Mouse (Mus musculus): ENCODE results near the gene Smg9. TPM values are rescaled to one million over a fixed set of nuclear protein-coding genes. Genes with fewer than 3 reads are reported as not detected.

Smg9 gene
- polyA plus RNA-seq, 1 experiment from 2014 or later: 20.9 TPM

DNA sequence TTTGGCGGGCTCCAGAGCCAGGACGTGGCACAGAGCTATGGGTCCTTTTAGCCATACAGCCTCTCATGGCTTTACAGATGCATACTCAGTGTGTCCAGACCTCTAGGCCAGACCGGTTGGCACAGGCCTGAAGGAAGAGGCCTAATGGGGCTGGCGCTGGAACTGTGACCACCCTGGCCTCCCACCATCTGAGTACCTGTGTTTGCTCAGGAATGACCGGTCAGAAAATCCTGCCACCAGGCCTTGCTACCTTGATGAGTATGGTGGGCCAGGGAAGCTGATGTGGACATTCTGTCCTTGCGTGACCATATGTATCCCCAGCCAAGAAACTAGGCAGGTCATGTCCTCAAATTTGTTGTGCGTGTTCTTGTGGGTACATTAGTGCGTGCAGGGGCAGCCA is 27.7 kb downstream of the Smg9 start:
- WGBS: 92% methylated on average over 8 of the region's 8 CpGs
- H3K4me3 ChIP-seq (ENCODE audit: low read depth, low read length): no peak overlapping the region
- H3K27me3 ChIP-seq (ENCODE audit: control insufficient read depth, insufficient read depth, low read length): no peaks in the 10 kb centered on the region
- no peak overlapping the region for H3K4me2 ChIP-seq
- H3K4me1 ChIP-seq (ENCODE audit: control insufficient read depth, insufficient read depth, low read length): peaks cover 1% of the 10 kb centered on the region; the same call in 1 of the 2 replicates
- no peak overlapping the region for H3K27ac ChIP-seq (ENCODE audit: low read depth, low read length)
- H3K9me3 ChIP-seq (ENCODE audit: control insufficient read depth, low read length): no peaks in the 10 kb centered on the region
- no peaks in the 10 kb centered on the region for H3K36me3 ChIP-seq (ENCODE audit: control insufficient read depth, insufficient read depth, low read length)
- no peak overlapping the region for H3K9ac ChIP-seq (ENCODE audit: low read length)
- ATAC-seq (ENCODE audit: low FRiP score) (no peak), DNase-seq (ENCODE audit: low spot score, missing footprints) (peak; percentile 72)

GRCm38 (mm10) chr7:24428725-24429124 is 29.3 kb downstream of the Smg9 start:
- H3K36me3 ChIP-seq (ENCODE audit: control insufficient read depth, insufficient read depth, low read length): no peaks in the 10 kb centered on the region
- DNase-seq (ENCODE audit: low spot score, missing footprints) (no peak), ATAC-seq (ENCODE audit: low FRiP score) (no peak)
- H3K27ac ChIP-seq (ENCODE audit: low read depth, low read length): no peak overlapping the region
- H3K4me1 ChIP-seq (ENCODE audit: control insufficient read depth, insufficient read depth, low read length): no peaks in the 10 kb centered on the region
- H3K9ac ChIP-seq (ENCODE audit: low read length): no peak overlapping the region
- H3K4me2 ChIP-seq: no peak overlapping the region
- H3K27me3 ChIP-seq (ENCODE audit: control insufficient read depth, insufficient read depth, low read length): no peaks in the 10 kb centered on the region
- H3K9me3 ChIP-seq (ENCODE audit: control insufficient read depth, low read length): no peaks in the 10 kb centered on the region
- WGBS: 90% methylated on average over 5 of the region's 5 CpGs
- no peak overlapping the region for H3K4me3 ChIP-seq (ENCODE audit: low read depth, low read length)

- no peak overlapping the region for H3K27ac ChIP-seq (ENCODE audit: low read depth, low read length)
- 75% methylated on average over 16 of the region's 16 CpGs for WGBS
- DNase-seq (ENCODE audit: low spot score, missing footprints) (no peak), ATAC-seq (ENCODE audit: low FRiP score) (no peak)
- no peak overlapping the region for H3K4me2 ChIP-seq
- H3K27me3 ChIP-seq (ENCODE audit: control insufficient read depth, insufficient read depth, low read length): no peaks in the 10 kb centered on the region
- no peaks in the 10 kb centered on the region for H3K4me1 ChIP-seq (ENCODE audit: control insufficient read depth, insufficient read depth, low read length)
- no peak overlapping the region for H3K9ac ChIP-seq (ENCODE audit: low read length)
- H3K4me3 ChIP-seq (ENCODE audit: low read depth, low read length): no peak overlapping the region
- no peaks in the 10 kb centered on the region for H3K36me3 ChIP-seq (ENCODE audit: control insufficient read depth, insufficient read depth, low read length)
- no peaks in the 10 kb centered on the region for H3K9me3 ChIP-seq (ENCODE audit: control insufficient read depth, low read length)
Observed at GRCm38 (mm10) chr7:24429413-24430112, 30.1 kb downstream of the Smg9 start.

- H3K9me3 ChIP-seq (ENCODE audit: control insufficient read depth, low read length): no peaks in the 10 kb centered on the region
- DNase-seq (ENCODE audit: low spot score, missing footprints) (peak; percentile 71), ATAC-seq (ENCODE audit: low FRiP score) (no peak)
- no peaks in the 10 kb centered on the region for H3K27me3 ChIP-seq (ENCODE audit: control insufficient read depth, insufficient read depth, low read length)
- H3K9ac ChIP-seq (ENCODE audit: low read length): no peak overlapping the region
- no peak overlapping the region for H3K4me2 ChIP-seq
- WGBS: 94% methylated on average over 15 of the region's 15 CpGs
- H3K36me3 ChIP-seq (ENCODE audit: control insufficient read depth, insufficient read depth, low read length): no peaks in the 10 kb centered on the region
- no peaks in the 10 kb centered on the region for H3K4me1 ChIP-seq (ENCODE audit: control insufficient read depth, insufficient read depth, low read length)
- H3K4me3 ChIP-seq (ENCODE audit: low read depth, low read length): no peak overlapping the region
- H3K27ac ChIP-seq (ENCODE audit: low read depth, low read length): no peak overlapping the region
Observed at GRCm38 (mm10) chr7:24430551-24431345, 31.3 kb downstream of the Smg9 start.

- no peaks in the 10 kb centered on the region for H3K27me3 ChIP-seq (ENCODE audit: control insufficient read depth, insufficient read depth, low read length)
- H3K27ac ChIP-seq (ENCODE audit: low read depth, low read length): no peak overlapping the region
- H3K9ac ChIP-seq (ENCODE audit: low read length): no peak overlapping the region
- no peaks in the 10 kb centered on the region for H3K9me3 ChIP-seq (ENCODE audit: control insufficient read depth, low read length)
- no peaks in the 10 kb centered on the region for H3K4me1 ChIP-seq (ENCODE audit: control insufficient read depth, insufficient read depth, low read length)
- no peaks in the 10 kb centered on the region for H3K36me3 ChIP-seq (ENCODE audit: control insufficient read depth, insufficient read depth, low read length)
- DNase-seq (ENCODE audit: low spot score, missing footprints) (no peak), ATAC-seq (ENCODE audit: low FRiP score) (no peak)
- 68% methylated on average over 11 of the region's 11 CpGs for WGBS
- H3K4me3 ChIP-seq (ENCODE audit: low read depth, low read length): no peak overlapping the region
- H3K4me2 ChIP-seq: no peak overlapping the region
Observed at GRCm38 (mm10) chr7:24431713-24432112, 32.3 kb downstream of the Smg9 start.

- Histone ChIP-seq H3K36me3 (ENCODE audit: control insufficient read depth, insufficient read depth, low read length) (no peaks in the 10 kb centered on the region), H3K4me1 (ENCODE audit: control insufficient read depth, insufficient read depth, low read length) (no peaks in the 10 kb centered on the region), H3K27ac (ENCODE audit: low read depth, low read length) (no peak overlapping the region), H3K9ac (ENCODE audit: low read length) (no peak overlapping the region), H3K9me3 (ENCODE audit: control insufficient read depth, low read length) (no peaks in the 10 kb centered on the region), H3K27me3 (ENCODE audit: control insufficient read depth, insufficient read depth, low read length) (no peaks in the 10 kb centered on the region), H3K4me3 (ENCODE audit: low read depth, low read length) (no peak overlapping the region), H3K4me2 (no peak overlapping the region)
- whole genome bisulfite sequencing: 81% methylated on average over 5 of the region's 5 CpGs
- ATAC-seq (ENCODE audit: low FRiP score): no peak
- DNase-seq (ENCODE audit: low spot score, missing footprints): peak; percentile 69
Observed at GRCm38 (mm10) chr7:24435305-24435704, 35.9 kb downstream of the Smg9 start.

DNA sequence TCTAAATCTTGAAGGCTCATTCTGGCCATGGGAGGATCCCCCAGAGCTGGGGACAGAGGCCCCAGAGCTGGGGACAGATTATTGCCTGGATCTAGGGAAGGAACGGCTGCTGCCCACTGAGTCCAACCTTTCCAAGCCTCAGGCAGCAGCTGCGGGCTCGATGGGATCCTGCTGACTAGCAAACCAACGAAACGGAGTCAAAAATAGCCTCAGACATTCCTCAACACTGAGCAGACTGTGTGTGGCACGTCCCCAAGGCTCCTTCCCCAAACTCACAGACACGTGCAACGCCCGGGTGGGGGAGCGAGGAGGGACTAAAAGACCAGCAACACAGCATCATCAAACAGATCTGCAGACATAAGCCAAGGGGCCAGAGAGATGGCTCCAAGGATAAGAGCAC is 38.6 kb downstream of the Smg9 start:
- WGBS: 84% methylated on average over 10 of the region's 10 CpGs
- ATAC-seq (ENCODE audit: low FRiP score): no peak
- H3K4me3 ChIP-seq (ENCODE audit: low read depth, low read length): no peak overlapping the region
- no peaks in the 10 kb centered on the region for H3K4me1 ChIP-seq (ENCODE audit: control insufficient read depth, insufficient read depth, low read length)
- H3K27me3 ChIP-seq (ENCODE audit: control insufficient read depth, insufficient read depth, low read length): no peaks in the 10 kb centered on the region
- H3K9ac ChIP-seq (ENCODE audit: low read length): no peak overlapping the region
- H3K4me2 ChIP-seq: no peak overlapping the region
- H3K27ac ChIP-seq (ENCODE audit: low read depth, low read length): no peak overlapping the region
- peak; percentile 37 for DNase-seq (ENCODE audit: low spot score, missing footprints)
- no peaks in the 10 kb centered on the region for H3K9me3 ChIP-seq (ENCODE audit: control insufficient read depth, low read length)
- H3K36me3 ChIP-seq (ENCODE audit: control insufficient read depth, insufficient read depth, low read length): no peaks in the 10 kb centered on the region

- ATAC-seq (ENCODE audit: low FRiP score): no peak
- no peak overlapping the region for H3K4me3 ChIP-seq (ENCODE audit: low read depth, low read length)
- H3K4me1 ChIP-seq (ENCODE audit: control insufficient read depth, insufficient read depth, low read length): no peaks in the 10 kb centered on the region
- H3K27me3 ChIP-seq (ENCODE audit: control insufficient read depth, insufficient read depth, low read length): no peaks in the 10 kb centered on the region
- no peak overlapping the region for H3K9ac ChIP-seq (ENCODE audit: low read length)
- H3K4me2 ChIP-seq: no peak overlapping the region
- DNase-seq (ENCODE audit: low spot score, missing footprints): no peak
- 87% methylated on average over 6 of the region's 6 CpGs for WGBS
- no peaks in the 10 kb centered on the region for H3K9me3 ChIP-seq (ENCODE audit: control insufficient read depth, low read length)
- H3K27ac ChIP-seq (ENCODE audit: low read depth, low read length): no peak overlapping the region
- H3K36me3 ChIP-seq (ENCODE audit: control insufficient read depth, insufficient read depth, low read length): no peaks in the 10 kb centered on the region
Observed at GRCm38 (mm10) chr7:24439191-24439590, 39.8 kb downstream of the Smg9 start.

DNA sequence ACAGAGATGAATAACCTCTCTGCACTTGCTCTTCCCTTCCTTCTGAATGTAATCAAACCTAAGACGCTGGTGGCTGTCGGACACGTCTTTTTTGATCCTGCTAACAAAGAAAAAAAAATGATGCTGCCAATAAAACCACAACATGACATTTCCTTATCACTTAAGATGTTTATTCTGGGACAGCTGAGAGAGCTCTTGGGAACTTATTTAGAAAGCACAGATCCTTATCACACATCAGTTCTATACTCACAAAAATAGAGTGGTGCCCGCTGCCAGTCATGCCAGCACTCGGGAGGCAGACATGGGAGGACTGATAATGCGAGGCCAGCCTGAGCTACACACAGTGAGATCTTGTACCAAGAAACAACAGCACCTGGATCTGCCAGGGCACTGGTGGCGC is 40.5 kb downstream of the Smg9 start:
- H3K9ac ChIP-seq (ENCODE audit: low read length): no peak overlapping the region
- 79% methylated on average over 7 of the region's 7 CpGs for whole genome bisulfite sequencing
- H3K27ac ChIP-seq (ENCODE audit: low read depth, low read length): no peak overlapping the region
- no peaks in the 10 kb centered on the region for H3K36me3 ChIP-seq (ENCODE audit: control insufficient read depth, insufficient read depth, low read length)
- no peaks in the 10 kb centered on the region for H3K9me3 ChIP-seq (ENCODE audit: control insufficient read depth, low read length)
- ATAC-seq (ENCODE audit: low FRiP score) (no peak), DNase-seq (ENCODE audit: low spot score, missing footprints) (peak; percentile 59)
- no peak overlapping the region for H3K4me3 ChIP-seq (ENCODE audit: low read depth, low read length)
- no peaks in the 10 kb centered on the region for H3K27me3 ChIP-seq (ENCODE audit: control insufficient read depth, insufficient read depth, low read length)
- H3K4me2 ChIP-seq: no peak overlapping the region
- H3K4me1 ChIP-seq (ENCODE audit: control insufficient read depth, insufficient read depth, low read length): no peaks in the 10 kb centered on the region

All from midbrain, embryonic 11.5 days (tissue).